Mouse (Mus musculus) heart, adult 2 months (tissue): ENCODE measurements around the gene Epo.

Experiments used
- CTCF ChIP-seq: fragments of 200-600 bp; IDR thresholded peaks from 2 replicates; pipeline ENCODE4 v1.8.1; 2022; ENCODE audit warnings: antibody characterized with exemption, mild to moderate bottlenecking, moderate library complexity
- POLR2A ChIP-seq: fragments of 200-500 bp; IDR thresholded peaks from 2 replicates; pipeline ENCODE4 v1.6.1; 2011; ENCODE audit warnings: mild to moderate bottlenecking, low read depth, low read length, control low read depth; ENCODE audit not compliant: insufficient read depth

GRCm38 (mm10) chr5:137500186-137500585 is 32.9 kb downstream of the Epo start:
- TF ChIP-seq CTCF: no peak
- TF ChIP-seq POLR2A: no peak
